Mouse (Mus musculus): ENCODE measurements around the gene Nfkb1. TPM values are rescaled to one million over a fixed set of nuclear protein-coding genes. Genes with fewer than 3 reads are reported as not detected.

Nfkb1 gene
- polyA plus RNA-seq, 1 experiment from 2014 or later: 12.7 TPM

GRCm38 (mm10) chr3:135555192-135555591 is 136.2 kb downstream of the Nfkb1 start:
- no peak overlapping the region for H3K4me2 ChIP-seq (ENCODE audit: low read depth, low read length)
- DNase-seq (no peak), ATAC-seq (no peak)
- H3K36me3 ChIP-seq (replicated peaks; ENCODE audit: insufficient read depth, low read length): peaks cover 2% of the 10 kb centered on the region
- no peaks in the 10 kb centered on the region for H3K9me3 ChIP-seq (ENCODE audit: low read length)
- H3K4me3 ChIP-seq (ENCODE audit: low read depth, low read length): no peak overlapping the region
- no peak overlapping the region for H3K27ac ChIP-seq (ENCODE audit: low read depth)
- no peaks in the 10 kb centered on the region for H3K27me3 ChIP-seq (ENCODE audit: insufficient read depth, low read length)
- 81% methylated on average over 6 of the region's 6 CpGs for WGBS (ENCODE audit: insufficient replicate concordance)
- no peak for TF ChIP-seq CTCF (IDR thresholded peaks at IDR 0.05; ENCODE audit: low read depth)
- TF ChIP-seq EP300 (IDR thresholded peaks at IDR 0.05; ENCODE audit: low read depth): no peak
- no peaks in the 10 kb centered on the region for H3K4me1 ChIP-seq (ENCODE audit: insufficient read depth)
- no peak overlapping the region for H3K9ac ChIP-seq (replicated peaks)

DNA sequence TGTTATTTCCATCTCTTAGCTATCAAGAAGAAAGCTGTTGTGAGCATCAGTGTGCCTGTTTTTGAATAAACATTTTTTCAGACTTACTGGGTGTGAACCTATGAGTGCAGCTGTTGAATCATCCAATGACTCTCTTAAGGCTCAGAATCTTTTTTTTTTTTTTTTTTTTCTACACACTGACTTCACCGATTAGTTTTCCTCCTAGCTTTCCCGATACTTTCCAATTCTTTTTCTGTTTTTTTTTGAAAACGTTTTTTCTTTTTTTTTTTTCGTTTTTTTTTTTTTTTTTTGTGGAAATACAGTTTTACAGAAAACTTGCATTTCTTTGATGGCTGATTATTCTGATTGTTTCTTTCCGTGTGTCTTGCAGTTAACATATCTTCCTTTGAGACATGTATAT is 138.5 kb downstream of the Nfkb1 start:
- ATAC-seq (no peak), DNase-seq (no peak)
- Histone ChIP-seq H3K4me3 (ENCODE audit: low read depth, low read length) (no peak overlapping the region), H3K9ac (replicated peaks) (no peak overlapping the region), H3K27ac (ENCODE audit: low read depth) (no peak overlapping the region), H3K4me1 (ENCODE audit: insufficient read depth) (no peaks in the 10 kb centered on the region), H3K36me3 (replicated peaks; ENCODE audit: insufficient read depth, low read length) (peaks cover 2% of the 10 kb centered on the region), H3K9me3 (ENCODE audit: low read length) (no peaks in the 10 kb centered on the region), H3K4me2 (ENCODE audit: low read depth, low read length) (no peak overlapping the region), H3K27me3 (ENCODE audit: insufficient read depth, low read length) (no peaks in the 10 kb centered on the region)
- WGBS (ENCODE audit: insufficient replicate concordance): 74% methylated on average over 5 of the region's 5 CpGs
- no peak for TF ChIP-seq EP300 (IDR thresholded peaks at IDR 0.05; ENCODE audit: low read depth)
- TF ChIP-seq CTCF (IDR thresholded peaks at IDR 0.05; ENCODE audit: low read depth): no peak

DNA sequence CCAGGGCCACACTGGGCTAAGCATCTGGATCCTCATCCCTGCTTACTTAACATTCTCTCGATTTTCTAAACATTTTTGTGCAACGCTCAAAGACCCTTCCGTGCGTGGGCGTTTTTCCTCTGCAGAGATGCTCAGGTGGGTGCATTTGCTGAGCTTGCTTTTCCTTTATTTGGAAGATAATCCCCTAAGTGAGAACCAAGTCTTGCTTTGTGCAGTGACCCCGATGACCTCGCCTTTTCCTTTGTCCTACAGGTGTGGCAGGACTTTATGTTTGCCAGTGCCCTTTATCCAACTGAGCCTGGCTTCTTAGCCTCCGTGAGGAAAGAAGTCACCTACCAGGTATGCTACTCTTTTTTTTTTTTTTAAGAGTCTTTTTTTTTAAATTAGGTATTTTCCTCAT is 144.0 kb downstream of the Nfkb1 start:
- WGBS (ENCODE audit: insufficient replicate concordance): 90% methylated on average over 8 of the region's 8 CpGs
- H3K27me3 ChIP-seq (ENCODE audit: insufficient read depth, low read length): no peaks in the 10 kb centered on the region
- TF ChIP-seq EP300 (IDR thresholded peaks at IDR 0.05; ENCODE audit: low read depth) (no peak), CTCF (IDR thresholded peaks at IDR 0.05; ENCODE audit: low read depth) (no peak)
- no peak for DNase-seq
- no peaks in the 10 kb centered on the region for H3K9me3 ChIP-seq (ENCODE audit: low read length)
- no peak overlapping the region for H3K4me3 ChIP-seq (ENCODE audit: low read depth, low read length)
- H3K9ac ChIP-seq (replicated peaks): no peak overlapping the region
- H3K4me1 ChIP-seq (ENCODE audit: insufficient read depth): no peaks in the 10 kb centered on the region
- H3K4me2 ChIP-seq (ENCODE audit: low read depth, low read length): no peak overlapping the region
- no peak overlapping the region for H3K27ac ChIP-seq (ENCODE audit: low read depth)
- ATAC-seq: no peak
- H3K36me3 ChIP-seq (replicated peaks; ENCODE audit: insufficient read depth, low read length): peaks cover 9% of the 10 kb centered on the region; the same call in 1 of the 2 replicates

DNA sequence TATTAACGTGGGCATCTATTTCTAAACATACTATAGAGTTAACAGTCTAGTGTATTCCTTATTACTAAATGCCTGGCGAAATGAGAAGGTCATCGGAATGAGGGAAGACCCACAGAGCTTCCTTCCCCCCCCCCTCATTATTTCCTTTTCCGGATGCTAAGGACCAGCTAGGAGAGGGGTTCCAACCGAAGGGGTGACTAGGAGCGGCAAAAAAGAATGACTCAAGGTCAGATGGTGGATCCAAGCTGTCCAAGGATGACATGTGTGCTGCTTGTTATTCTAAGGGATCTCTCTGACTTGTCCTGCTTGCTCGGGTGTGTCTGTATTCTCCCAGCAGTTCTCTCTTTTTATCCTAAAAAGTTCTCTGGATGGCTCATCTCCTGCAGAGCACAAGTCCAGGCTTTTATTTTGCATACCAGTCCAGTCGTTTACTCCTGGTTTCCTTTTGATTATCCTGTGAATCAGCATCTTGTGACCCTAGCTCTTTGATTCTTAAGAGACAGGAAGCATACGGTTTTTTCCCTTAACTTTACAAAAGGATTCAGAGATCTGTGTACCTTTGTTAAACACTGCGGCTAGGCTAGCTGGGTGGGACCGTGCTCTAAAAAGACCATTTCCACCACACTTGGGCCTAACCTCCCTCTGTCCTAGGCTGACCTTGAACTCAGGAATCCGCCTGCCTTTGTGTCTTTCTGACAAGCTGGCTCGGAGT is 145.0 kb downstream of the Nfkb1 start:
- ATAC-seq: no peak
- H3K4me1 ChIP-seq (ENCODE audit: insufficient read depth): no peaks in the 10 kb centered on the region
- no peak for DNase-seq

More for the DNA sequence above, 145.0 kb downstream of the Nfkb1 start:
- H3K9me3 ChIP-seq (ENCODE audit: low read length): no peaks in the 10 kb centered on the region
- no peak overlapping the region for H3K27ac ChIP-seq (ENCODE audit: low read depth)
- no peaks in the 10 kb centered on the region for H3K27me3 ChIP-seq (ENCODE audit: insufficient read depth, low read length)
- 0 out of 2 replicates have a peak, but pooled peaks cover 10% of the 10 kb centered on the region for H3K36me3 ChIP-seq (replicated peaks; ENCODE audit: insufficient read depth, low read length)
- no peak overlapping the region for H3K9ac ChIP-seq (replicated peaks)
- 72% methylated on average over 13 of the region's 13 CpGs for WGBS (ENCODE audit: insufficient replicate concordance)
- no peak overlapping the region for H3K4me3 ChIP-seq (ENCODE audit: low read depth, low read length)
- TF ChIP-seq CTCF (IDR thresholded peaks at IDR 0.05; ENCODE audit: low read depth): no peak
- no peak for TF ChIP-seq EP300 (IDR thresholded peaks at IDR 0.05; ENCODE audit: low read depth)
- H3K4me2 ChIP-seq (ENCODE audit: low read depth, low read length): no peak overlapping the region

Other genes with a start within 250 kb of the Nfkb1 start
- 7.3 and 8.0 TPM in 2 replicates for gene Manba, start 205.9 kb downstream of the Nfkb1 start, polyA plus RNA-seq (2015; fragmentation: Nextera tagmentation; extraction: Ambion mirVana)
- gene Slc39a8, start 133.7 kb upstream of the Nfkb1 start, polyA plus RNA-seq (2015; fragmentation: Nextera tagmentation; extraction: Ambion mirVana): 10.5 and 12.2 TPM in 2 replicates